Mouse (Mus musculus) cerebellum, adult 2 months (tissue): ENCODE data around the gene Rac2.

Source experiments
- CTCF ChIP-seq: fragments of 200-500 bp; IDR thresholded peaks from 2 replicates; pipeline ENCODE4 v1.5.1; 2011; ENCODE audit warnings: low read depth, mild to moderate bottlenecking, control low read depth, low read length, moderate library complexity, borderline replicate concordance; ENCODE audit not compliant: insufficient read depth
- POLR2A ChIP-seq: fragments of 200-500 bp; IDR thresholded peaks from 2 replicates; pipeline ENCODE4 v1.6.1; 2011; ENCODE audit warnings: low read length, control low read depth, borderline replicate concordance; ENCODE audit not compliant: insufficient read depth

GRCm38 (mm10) chr15:78614536-78614935 is 42.0 kb upstream of the Rac2 start:
- TF ChIP-seq CTCF (no peak), POLR2A (no peak)
